Mouse (Mus musculus) megakaryocyte, embryonic 14.5 days (primary cell): ENCODE data around the gene Utp14b. TPM values are rescaled to one million over a fixed set of nuclear protein-coding genes. Genes with fewer than 3 reads are reported as not detected.

Experiments used
- H3K27me3 ChIP-seq: replicated peaks from 2 replicates; pipeline ENCODE3; 2012; ENCODE audit warnings: inconsistent platforms
- H3K36me3 ChIP-seq: replicated peaks from 2 replicates; pipeline ENCODE3; 2012; ENCODE audit warnings: low read length, inconsistent platforms, mixed read lengths
- H3K4me1 ChIP-seq: 2 replicates; pipeline ENCODE4 v1.6.1; 2012; ENCODE audit warnings: inconsistent platforms
- H3K4me3 ChIP-seq: replicated peaks from 2 replicates; pipeline ENCODE3; 2012; ENCODE audit warnings: moderate library complexity, mild to moderate bottlenecking, inconsistent platforms
- H3K9me3 ChIP-seq: 2 replicates; pipeline ENCODE4 v1.6.1; 2012; ENCODE audit warnings: inconsistent platforms
- FLI1 ChIP-seq: IDR thresholded peaks from 2 replicates; pipeline ENCODE4 v1.6.1; 2012; ENCODE audit warnings: low read length, inconsistent platforms, mixed read lengths
- GATA1 ChIP-seq: IDR thresholded peaks from 3 replicates; pipeline ENCODE4 v1.6.1; 2012; ENCODE audit warnings: mixed read lengths, low read length, inconsistent platforms, borderline replicate concordance
- polyA plus RNA-seq: library from polyadenylated mRNA; stranded (reverse); fragments of >175 nt; gene quantifications from 2 replicates; pipeline ENCODE4 v1.2.3, GENCODE M21; 2012; ENCODE audit warnings: low replicate concordance; ENCODE audit not compliant: insufficient read depth

The Utp14b gene
- 0.22 and 0.39 TPM in 2 replicates for polyA plus RNA-seq

GRCm38 (mm10) chr1:78657671-78658440 lies at the start of gene Utp14b, which contains the start of gene Acsl3:
Gene Utp14b (plus strand): TSS chr1:78658038.
Gene Acsl3 (plus strand): TSS chr1:78657825.
- Histone ChIP-seq H3K27me3 (no peaks in the 10 kb centered on the region), H3K4me1 (peaks cover 43% of the 10 kb centered on the region), H3K9me3 (no peaks in the 10 kb centered on the region), H3K4me3 (peak within 1 kb of the TSS; percentile 98), H3K36me3 (no peaks in the 10 kb centered on the region)
- TF ChIP-seq GATA1 (no peak), FLI1 (no peak)

- TF ChIP-seq FLI1: no peak
- Histone ChIP-seq H3K27me3 (peaks cover 9% of the 10 kb centered on the region), H3K4me3 (no peak overlapping the region), H3K36me3 (no peaks in the 10 kb centered on the region), H3K9me3 (0 out of 2 replicates have a peak, but pooled peaks cover 3% of the 10 kb centered on the region), H3K4me1 (no peaks in the 10 kb centered on the region)
These were observed 48.5 kb upstream of the Utp14b start for GRCm38 (mm10) chr1:78609134-78609907.

GRCm38 (mm10) chr1:78611039-78611438 lies 46.8 kb upstream of the Utp14b start:
- no peak overlapping the region for H3K4me3 ChIP-seq
- no peaks in the 10 kb centered on the region for H3K36me3 ChIP-seq
- H3K27me3 ChIP-seq: peaks cover 9% of the 10 kb centered on the region
- no peak for TF ChIP-seq GATA1
- 0 out of 2 replicates have a peak, but pooled peaks cover 3% of the 10 kb centered on the region for H3K9me3 ChIP-seq
- no peaks in the 10 kb centered on the region for H3K4me1 ChIP-seq

- TF ChIP-seq FLI1 (no peak), GATA1 (no peak)
- H3K9me3 ChIP-seq: 0 out of 2 replicates have a peak, but pooled peaks cover 3% of the 10 kb centered on the region
- peaks cover 9% of the 10 kb centered on the region for H3K27me3 ChIP-seq
- H3K4me1 ChIP-seq: no peaks in the 10 kb centered on the region
- H3K36me3 ChIP-seq: no peaks in the 10 kb centered on the region
- H3K4me3 ChIP-seq: no peak overlapping the region
These were observed 44.9 kb upstream of the Utp14b start for GRCm38 (mm10) chr1:78612959-78613358.

- no peaks in the 10 kb centered on the region for H3K4me1 ChIP-seq
- H3K4me3 ChIP-seq: no peak overlapping the region
- H3K27me3 ChIP-seq: peaks cover 4% of the 10 kb centered on the region
- TF ChIP-seq FLI1 (no peak), GATA1 (no peak)
- H3K9me3 ChIP-seq: no peaks in the 10 kb centered on the region; the same call in 1 of the 2 replicates
- no peaks in the 10 kb centered on the region for H3K36me3 ChIP-seq
These were observed 33.5 kb upstream of the Utp14b start for GRCm38 (mm10) chr1:78624352-78624751.

GRCm38 (mm10) chr1:78634486-78634885 lies 23.4 kb upstream of the Utp14b start:
- Histone ChIP-seq H3K36me3 (no peaks in the 10 kb centered on the region), H3K4me3 (no peak overlapping the region), H3K4me1 (no peaks in the 10 kb centered on the region), H3K9me3 (no peaks in the 10 kb centered on the region), H3K27me3 (peaks cover 5% of the 10 kb centered on the region)
- no peak for TF ChIP-seq FLI1
- no peak for TF ChIP-seq GATA1

GRCm38 (mm10) chr1:78640871-78641270 lies 17.0 kb upstream of the Utp14b start:
- no peak overlapping the region for H3K4me3 ChIP-seq
- TF ChIP-seq FLI1 (no peak), GATA1 (no peak)
- H3K9me3 ChIP-seq: peaks cover 8% of the 10 kb centered on the region
- no peaks in the 10 kb centered on the region for H3K36me3 ChIP-seq
- H3K27me3 ChIP-seq: peaks cover 3% of the 10 kb centered on the region
- H3K4me1 ChIP-seq: peaks cover 17% of the 10 kb centered on the region

GRCm38 (mm10) chr1:78641791-78642190 lies 16.0 kb upstream of the Utp14b start:
- Histone ChIP-seq H3K27me3 (peaks cover 3% of the 10 kb centered on the region), H3K4me1 (peaks cover 20% of the 10 kb centered on the region), H3K9me3 (peaks cover 8% of the 10 kb centered on the region), H3K36me3 (no peaks in the 10 kb centered on the region), H3K4me3 (no peak overlapping the region)
- TF ChIP-seq FLI1 (no peak), GATA1 (no peak)

- no peak for TF ChIP-seq GATA1
- TF ChIP-seq FLI1: no peak
- peaks cover 20% of the 10 kb centered on the region for H3K4me1 ChIP-seq
- peaks cover 8% of the 10 kb centered on the region for H3K9me3 ChIP-seq
- peaks cover 3% of the 10 kb centered on the region for H3K27me3 ChIP-seq
- no peak overlapping the region for H3K4me3 ChIP-seq
- no peaks in the 10 kb centered on the region for H3K36me3 ChIP-seq
These were observed 15.6 kb upstream of the Utp14b start for GRCm38 (mm10) chr1:78642197-78642596.

- H3K4me3 ChIP-seq: no peak overlapping the region
- H3K36me3 ChIP-seq: no peaks in the 10 kb centered on the region
- peaks cover 1% of the 10 kb centered on the region for H3K27me3 ChIP-seq
- H3K9me3 ChIP-seq: peaks cover 7% of the 10 kb centered on the region
- TF ChIP-seq FLI1 (no peak), GATA1 (no peak)
- peaks cover 19% of the 10 kb centered on the region for H3K4me1 ChIP-seq
These were observed 10.4 kb upstream of the Utp14b start for GRCm38 (mm10) chr1:78647317-78647885.
